Mouse (Mus musculus): Measurements from ENCODE around the gene Olfr250. TPM values are rescaled to one million over a fixed set of nuclear protein-coding genes. Genes with fewer than 3 reads are reported as not detected.
"Not testable (repeated sequence)": the region's sequence is repeated elsewhere in the genome, so short reads cannot be mapped to it uniquely, and the experiment has no call there.

Gene Olfr250
- not detected for total RNA-seq (2021)

DNA sequence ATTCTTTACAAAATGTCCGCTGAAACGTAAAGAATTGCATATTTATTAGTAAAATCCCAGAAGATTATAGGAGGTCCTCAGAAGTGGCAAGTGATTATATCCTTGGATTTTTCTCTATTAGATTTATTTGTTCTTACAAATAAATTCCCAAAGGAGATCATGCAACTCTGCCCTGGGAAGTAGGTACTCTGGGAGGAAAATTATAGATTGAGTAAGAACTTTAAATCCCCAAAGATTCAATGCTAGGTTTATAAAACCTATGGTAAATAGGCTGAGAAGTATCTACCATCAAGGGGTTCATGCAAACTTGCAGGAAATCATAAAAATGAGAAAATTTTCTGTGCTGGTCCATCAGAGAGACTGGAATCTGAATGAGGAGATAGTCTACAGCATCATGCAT, at the start of gene Olfr250:
Olfr250 (plus strand) TSS at position 301 of the 400 bp plus-strand sequence.
- intact Hi-C loops (cut with DNase I): no loop called here
- DNase-seq (ENCODE audit: low spot score in 2 of 2): no peak

- intact Hi-C loops (cut with DNase I): no loop called here
- DNase-seq (ENCODE audit: low spot score in 2 of 2): no peak
Measured at GRCm38 (mm10) chr9:38328760-38329159, 37.9 kb upstream of the Olfr250 start, which contains the start of gene Olfr25. Olfr25 (plus strand) TSS chr9:38329060.

DNA sequence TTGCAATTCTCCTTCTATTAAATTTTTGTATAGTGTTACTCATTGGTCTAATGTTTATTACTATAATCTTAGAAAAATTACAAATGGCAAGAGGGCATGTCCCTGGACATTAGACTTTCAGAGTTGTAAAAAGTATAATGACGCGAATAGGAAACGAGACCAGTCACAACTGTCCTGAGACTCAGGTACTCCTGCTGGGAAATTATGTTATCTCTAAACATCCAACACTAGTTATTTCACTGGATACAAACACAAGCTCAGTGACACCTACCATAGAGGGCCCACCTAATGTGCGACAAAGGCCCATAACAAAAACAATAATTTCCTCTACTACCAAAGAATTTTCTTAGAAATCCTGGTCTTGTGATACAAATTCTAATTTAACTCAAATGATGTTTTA, 18.6 kb upstream of the Olfr250 start, which contains the start of gene Olfr898:
Olfr898 (plus strand) TSS at position 301 of the 400 bp plus-strand sequence.
- no peak for DNase-seq (ENCODE audit: low spot score in 2 of 2)
- intact Hi-C loops (cut with DNase I): no loop called here

- no peak for DNase-seq (ENCODE audit: low spot score in 2 of 2)
- intact Hi-C loops (cut with DNase I): no loop called here
Measured at GRCm38 (mm10) chr9:38376786-38377185, 10.1 kb downstream of the Olfr250 start, which contains the start of gene Olfr251. Olfr251 (plus strand) TSS chr9:38377086.

GRCm38 (mm10) chr9:38401398-38401797, 34.7 kb downstream of the Olfr250 start, which contains the start of gene Olfr147:
Olfr147 (plus strand) TSS chr9:38401698.
- intact Hi-C loops (cut with DNase I): no loop called here
- no peak for DNase-seq (ENCODE audit: low spot score in 2 of 2)

- intact Hi-C loops (cut with DNase I); DNase-seq (ENCODE audit: low spot score in 2 of 2): not testable (repeated sequence)
Measured at GRCm38 (mm10) chr9:38407502-38407901, 40.8 kb downstream of the Olfr250 start.

- DNase-seq (ENCODE audit: low spot score in 2 of 2); intact Hi-C loops (cut with DNase I): not testable (repeated sequence)
Measured at GRCm38 (mm10) chr9:38413502-38413901, 46.8 kb downstream of the Olfr250 start.

Other genes with a start within 250 kb of the Olfr250 start
- not detected for gene Olfr890, start 224.4 kb upstream of the Olfr250 start, total RNA-seq (2021)
- not detected for gene Olfr891, start 186.1 kb upstream of the Olfr250 start, total RNA-seq (2021)
- not detected for gene Olfr893, start 158.5 kb upstream of the Olfr250 start, total RNA-seq (2021)
- gene Olfr894, start 148.8 kb upstream of the Olfr250 start, total RNA-seq (2021): not detected
- not detected for gene Olfr143, start 114.1 kb upstream of the Olfr250 start, total RNA-seq (2021)
- not detected for gene Olfr895, start 99.0 kb upstream of the Olfr250 start, total RNA-seq (2021)
- gene Olfr896-ps1, start 75.8 kb upstream of the Olfr250 start, total RNA-seq (2021): not detected
- not detected for gene Olfr25, start 37.8 kb upstream of the Olfr250 start, total RNA-seq (2021)
- gene Olfr898, start 18.5 kb upstream of the Olfr250 start, total RNA-seq (2021): not detected
- gene Olfr251, start 10.2 kb downstream of the Olfr250 start, total RNA-seq (2021): not detected
- gene Olfr147, start 34.8 kb downstream of the Olfr250 start, total RNA-seq (2021): not detected
- not detected for gene Olfr901, start 62.6 kb downstream of the Olfr250 start, total RNA-seq (2021)
- not detected for gene Olfr902, start 80.8 kb downstream of the Olfr250 start, total RNA-seq (2021)
- not detected for gene Olfr904, start 96.2 kb downstream of the Olfr250 start, total RNA-seq (2021)
- not detected for gene Olfr905, start 104.2 kb downstream of the Olfr250 start, total RNA-seq (2021)
- gene Olfr906, start 120.2 kb downstream of the Olfr250 start, total RNA-seq (2021): not detected
- gene Olfr907, start 128.9 kb downstream of the Olfr250 start, total RNA-seq (2021): not detected
- gene Olfr911-ps1, start 154.7 kb downstream of the Olfr250 start, total RNA-seq (2021): not detected
- gene Olfr910, start 171.0 kb downstream of the Olfr250 start, total RNA-seq (2021): not detected
- gene Olfr912, start 213.3 kb downstream of the Olfr250 start, total RNA-seq (2021): not detected
- gene Olfr913, start 225.9 kb downstream of the Olfr250 start, total RNA-seq (2021): not detected
- not detected for gene Olfr914, start 238.2 kb downstream of the Olfr250 start, total RNA-seq (2021)